Mouse (Mus musculus) brain, embryonic 14.5 days (tissue): ENCODE measurements around the gene Cmtr1.

Experiments used
- CTCF ChIP-seq: fragments of 200-500 bp; IDR thresholded peaks from 2 replicates; pipeline ENCODE4 v1.5.1; 2012; ENCODE audit warnings: inconsistent platforms, mild to moderate bottlenecking, moderate library complexity, borderline replicate concordance; ENCODE audit not compliant: insufficient read depth, insufficient read length; ENCODE audit errors: extremely low read depth
- POLR2A ChIP-seq: fragments of 200-500 bp; IDR thresholded peaks from 2 replicates; pipeline ENCODE4 v1.6.1; 2012; ENCODE audit warnings: mild to moderate bottlenecking, inconsistent platforms, borderline replicate concordance; ENCODE audit not compliant: poor library complexity, insufficient read depth, insufficient read length, severe bottlenecking; ENCODE audit errors: extremely low read depth

- TF ChIP-seq CTCF (no peak), POLR2A (no peak)
These were observed 19.4 kb upstream of the Cmtr1 start for GRCm38 (mm10) chr17:29640971-29641370.
